Mouse (Mus musculus) cortical plate, adult 2 months (tissue): Measurements from ENCODE around the gene Rbsn.

Experiments
- CTCF ChIP-seq: fragments of 200-500 bp; IDR thresholded peaks from 2 replicates; pipeline ENCODE4 v1.5.1; 2011; ENCODE audit warnings: mild to moderate bottlenecking, control low read depth, low read length; ENCODE audit not compliant: insufficient read depth; ENCODE audit errors: extremely low read depth
- POLR2A ChIP-seq: fragments of 200-500 bp; IDR thresholded peaks from 2 replicates; pipeline ENCODE4 v1.6.1; 2011; ENCODE audit warnings: mild to moderate bottlenecking, low read length, control low read depth; ENCODE audit not compliant: insufficient read depth; ENCODE audit errors: extremely low read depth

GRCm38 (mm10) chr6:92261162-92261843 is 46.6 kb upstream of the Rbsn start:
- TF ChIP-seq POLR2A: no peak
- TF ChIP-seq CTCF: no peak
